Mouse (Mus musculus) left cerebral cortex, adult 11 months (tissue): ENCODE results near the gene Nars2.

Source experiments
- DNase-seq: peaks from one replicate; pipeline ENCODE4 v3.0.0; 2022; ENCODE audit warnings: low spot score

The Nars2 gene

GRCm38 (mm10) chr7:97074974-97075373, 123.7 kb downstream of the Nars2 start:
- no peak for DNase-seq

GRCm38 (mm10) chr7:97076977-97077376, 125.7 kb downstream of the Nars2 start:
- DNase-seq, result no peak

GRCm38 (mm10) chr7:97078685-97079084, 127.4 kb downstream of the Nars2 start:
- no peak for DNase-seq

GRCm38 (mm10) chr7:97079145-97079544, 127.8 kb downstream of the Nars2 start:
- no peak for DNase-seq

GRCm38 (mm10) chr7:97079651-97080365, 128.5 kb downstream of the Nars2 start:
- no peak for DNase-seq

GRCm38 (mm10) chr7:97080621-97081241, 129.4 kb downstream of the Nars2 start:
- no peak for DNase-seq

GRCm38 (mm10) chr7:97081242-97081958, 130.1 kb downstream of the Nars2 start, which contains the start of gene Gab2:
Gene Gab2, plus strand, starts transcription at chr7:97081586.
- peak; percentile 42 for DNase-seq

GRCm38 (mm10) chr7:97081959-97082218, 130.6 kb downstream of the Nars2 start:
- no peak for DNase-seq

- no peak for DNase-seq
Measured at GRCm38 (mm10) chr7:97082219-97083101, 131.2 kb downstream of the Nars2 start.

- no peak for DNase-seq
Measured at GRCm38 (mm10) chr7:97083579-97083978, 132.3 kb downstream of the Nars2 start.

- no peak for DNase-seq
Measured at GRCm38 (mm10) chr7:97084181-97084580, 132.9 kb downstream of the Nars2 start.

GRCm38 (mm10) chr7:97085291-97085690, 134.0 kb downstream of the Nars2 start:
- no peak for DNase-seq

- DNase-seq, result no peak
Measured at GRCm38 (mm10) chr7:97094241-97094640, 142.9 kb downstream of the Nars2 start.

GRCm38 (mm10) chr7:97108119-97108518, 156.8 kb downstream of the Nars2 start:
- no peak for DNase-seq
